Mouse (Mus musculus): ENCODE measurements around the gene Olfr1046.
"Not testable (repeated sequence)": the region's sequence is repeated elsewhere in the genome, so short reads cannot be mapped to it uniquely, and the experiment has no call there.

Gene Olfr1046

DNA sequence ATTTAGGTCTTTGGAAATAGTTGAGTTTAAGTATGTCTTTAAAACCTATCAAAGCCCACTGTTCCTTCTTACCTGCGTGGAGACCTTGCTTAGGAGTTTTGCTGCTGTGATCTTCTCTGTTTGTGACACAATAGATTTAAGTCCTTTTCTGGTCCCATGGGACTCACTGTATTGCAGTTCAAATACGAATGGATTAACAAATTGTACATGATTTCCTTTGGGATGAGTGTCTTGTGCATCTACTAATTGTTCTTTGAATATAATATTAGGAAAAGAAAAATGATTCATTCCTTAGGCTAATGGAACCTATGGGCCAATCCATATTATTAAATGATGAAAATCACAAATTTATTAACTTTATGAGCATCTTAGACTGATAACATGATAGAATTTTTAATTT lies at the start of gene Olfr1046:
Gene Olfr1046 (minus strand): TSS at position 101 of the 400 bp plus-strand sequence.
- DNase-seq (ENCODE audit: low spot score) = no peak

- not testable (repeated sequence) for DNase-seq (ENCODE audit: low spot score)
Observed at GRCm38 (mm10) chr2:86258228-86258627, 39.1 kb upstream of the Olfr1046 start, which contains the start of gene Olfr1049. Gene Olfr1049 (minus strand): TSS chr2:86258328.

GRCm38 (mm10) chr2:86240189-86240588 lies 21.1 kb upstream of the Olfr1046 start, which contains the start of gene Olfr1048:
Gene Olfr1048 (minus strand): TSS chr2:86240289.
- DNase-seq (ENCODE audit: low spot score) = no peak

DNA sequence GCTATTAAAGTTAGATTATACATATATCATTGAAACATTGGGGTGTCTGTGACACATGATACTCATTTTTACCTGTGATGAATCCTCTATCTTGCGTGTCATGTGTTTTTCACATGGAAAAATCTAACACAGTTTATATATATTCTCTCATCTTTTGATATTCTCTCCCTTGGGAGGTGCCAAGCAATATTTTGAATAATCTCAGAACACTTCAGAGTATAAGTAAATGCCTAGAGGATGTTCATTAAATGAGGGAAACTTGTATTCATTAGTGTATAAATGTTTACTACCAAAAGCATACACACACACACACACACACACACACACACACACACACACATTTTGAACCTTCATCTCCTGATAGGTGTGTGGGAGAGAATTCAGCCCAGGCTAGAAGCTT lies 12.2 kb upstream of the Olfr1046 start, which contains the start of gene Olfr1047:
Gene Olfr1047 (minus strand): TSS at position 101 of the 400 bp plus-strand sequence.
- DNase-seq (ENCODE audit: low spot score) = no peak

DNA sequence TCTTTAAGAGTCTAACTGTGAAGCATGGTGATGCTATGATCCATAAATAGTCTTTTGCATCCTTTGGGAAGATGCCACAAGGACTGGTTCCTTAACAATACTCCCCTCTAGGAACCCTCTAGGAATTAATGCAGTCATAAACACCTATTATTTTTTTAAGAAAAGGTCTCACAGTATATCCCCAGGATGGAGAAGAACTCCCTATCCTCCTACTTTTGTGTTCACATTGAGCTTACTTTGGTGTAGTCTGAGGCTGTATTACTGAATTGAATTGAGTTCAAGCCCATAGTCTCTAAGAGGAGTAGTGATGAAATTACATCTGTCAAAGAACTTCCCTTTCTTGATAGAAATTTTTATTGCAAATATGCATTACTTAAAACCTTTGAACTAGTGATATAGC lies 16.2 kb downstream of the Olfr1046 start, which contains the start of gene Olfr1045:
Gene Olfr1045 (minus strand): TSS at position 101 of the 400 bp plus-strand sequence.
- DNase-seq (ENCODE audit: low spot score) = no peak

DNA sequence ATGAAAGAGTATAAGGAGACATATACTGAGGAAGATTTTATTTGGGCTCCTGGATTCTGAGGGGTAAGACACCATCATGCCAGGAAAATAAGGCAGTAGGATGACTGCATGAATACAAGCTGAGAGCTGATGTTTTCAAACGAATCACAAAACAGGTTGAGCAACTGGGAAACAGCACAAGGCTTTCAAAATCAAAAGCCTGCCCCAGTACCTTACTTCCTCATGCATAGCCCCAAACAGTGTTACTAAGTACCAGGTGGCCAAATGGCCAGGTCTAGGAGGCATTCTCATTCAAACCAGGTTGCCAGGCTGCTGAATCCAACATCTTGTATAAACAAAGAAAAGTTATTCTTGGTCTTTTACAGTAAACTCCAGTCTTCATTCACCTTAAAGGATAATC lies 23.3 kb downstream of the Olfr1046 start:
- no peak for DNase-seq (ENCODE audit: low spot score)

- no peak for DNase-seq (ENCODE audit: low spot score)
Observed at GRCm38 (mm10) chr2:86185583-86185982, 33.5 kb downstream of the Olfr1046 start, which contains the start of gene Olfr52. Gene Olfr52 (minus strand): TSS chr2:86185683.

DNA sequence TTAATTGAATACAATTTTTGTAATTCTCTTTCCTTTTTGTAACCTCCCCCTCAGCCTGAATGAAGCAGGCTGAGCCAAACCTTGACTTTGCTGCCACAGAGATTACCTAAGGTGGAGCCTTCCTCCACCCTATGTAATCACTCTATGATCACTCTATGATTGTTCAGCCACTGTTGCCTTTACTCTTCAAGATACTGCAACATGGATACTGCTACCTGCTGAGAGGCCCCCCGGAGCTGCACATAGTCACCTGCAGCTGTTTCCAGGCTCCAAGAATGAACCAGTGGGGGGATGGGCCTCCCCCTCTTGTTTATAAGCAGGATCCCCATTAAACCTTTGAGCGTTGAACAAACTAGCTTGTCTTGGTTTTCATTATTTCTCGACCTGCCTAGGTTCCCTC lies 39.2 kb downstream of the Olfr1046 start:
- DNase-seq (ENCODE audit: low spot score) = no peak

DNA sequence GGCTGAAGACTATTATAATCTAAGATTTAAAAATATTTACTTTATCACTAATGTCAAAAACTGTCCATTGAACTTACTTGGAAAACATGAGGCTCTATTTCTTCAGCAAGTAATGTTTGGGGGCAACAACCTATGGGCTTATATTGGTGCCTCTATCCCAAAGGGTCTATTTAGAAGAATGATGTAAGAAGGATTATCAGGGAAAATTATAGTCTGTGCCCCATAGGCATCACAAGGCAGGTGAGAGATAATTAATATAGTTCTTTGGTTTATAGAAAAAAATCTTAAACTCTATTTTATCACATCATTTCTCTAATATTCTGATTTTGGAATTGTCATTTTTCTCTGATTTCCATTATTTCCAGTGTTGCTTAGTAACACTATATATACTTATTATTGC lies 41.4 kb downstream of the Olfr1046 start, which contains the start of gene Olfr1044:
Gene Olfr1044 (minus strand): TSS at position 101 of the 400 bp plus-strand sequence.
- DNase-seq (ENCODE audit: low spot score) = no peak

DNA sequence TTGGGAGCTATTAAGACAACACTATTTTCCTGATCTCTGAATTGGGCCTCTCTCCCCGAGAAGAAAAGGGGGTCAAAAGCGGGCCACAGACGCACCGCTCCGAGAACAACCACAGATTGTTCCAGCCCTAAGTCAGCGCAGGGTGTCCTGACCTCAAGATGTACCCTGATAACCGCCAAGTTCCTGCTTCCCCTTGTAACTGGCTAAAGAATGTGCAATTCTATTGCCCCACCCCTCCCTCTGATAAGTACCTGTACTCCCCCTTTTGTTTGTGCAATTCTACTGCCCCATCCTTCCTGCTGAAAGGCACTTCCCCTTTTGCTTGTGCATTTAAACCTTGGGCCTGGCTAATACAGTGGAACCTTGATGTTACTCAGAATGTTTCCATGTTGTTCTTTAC lies 43.7 kb downstream of the Olfr1046 start:
- not testable (repeated sequence) for DNase-seq (ENCODE audit: low spot score)

DNA sequence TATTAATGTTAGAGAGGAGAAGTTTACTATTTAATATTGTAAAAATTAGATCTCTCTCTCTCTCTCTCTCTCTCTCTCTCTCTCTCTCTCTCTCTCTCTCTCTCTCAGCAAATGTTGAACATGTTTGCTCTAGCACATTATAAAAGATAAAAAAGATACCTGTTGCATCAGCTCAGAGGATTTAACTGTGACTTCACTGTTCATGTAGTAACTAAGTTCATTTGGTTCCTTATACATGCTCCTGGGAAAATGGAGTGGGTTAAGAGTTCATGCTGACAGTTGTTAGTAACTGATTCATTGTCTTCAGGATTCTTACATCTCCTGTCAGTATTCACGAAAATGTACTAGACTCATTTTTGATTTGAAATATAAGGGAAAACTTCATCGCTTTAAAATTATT lies 51.7 kb downstream of the Olfr1046 start, which contains the start of gene Olfr1043:
Gene Olfr1043 (minus strand): TSS at position 101 of the 400 bp plus-strand sequence.
- no peak for DNase-seq (ENCODE audit: low spot score)
